Mouse (Mus musculus) retina, postnatal 1 day (tissue): ENCODE results near the gene Dmrta2.

Source experiments
- DNase-seq: peaks from one replicate; pipeline ENCODE4 v3.0.0-alpha.2; 2012

The Dmrta2 gene

DNA sequence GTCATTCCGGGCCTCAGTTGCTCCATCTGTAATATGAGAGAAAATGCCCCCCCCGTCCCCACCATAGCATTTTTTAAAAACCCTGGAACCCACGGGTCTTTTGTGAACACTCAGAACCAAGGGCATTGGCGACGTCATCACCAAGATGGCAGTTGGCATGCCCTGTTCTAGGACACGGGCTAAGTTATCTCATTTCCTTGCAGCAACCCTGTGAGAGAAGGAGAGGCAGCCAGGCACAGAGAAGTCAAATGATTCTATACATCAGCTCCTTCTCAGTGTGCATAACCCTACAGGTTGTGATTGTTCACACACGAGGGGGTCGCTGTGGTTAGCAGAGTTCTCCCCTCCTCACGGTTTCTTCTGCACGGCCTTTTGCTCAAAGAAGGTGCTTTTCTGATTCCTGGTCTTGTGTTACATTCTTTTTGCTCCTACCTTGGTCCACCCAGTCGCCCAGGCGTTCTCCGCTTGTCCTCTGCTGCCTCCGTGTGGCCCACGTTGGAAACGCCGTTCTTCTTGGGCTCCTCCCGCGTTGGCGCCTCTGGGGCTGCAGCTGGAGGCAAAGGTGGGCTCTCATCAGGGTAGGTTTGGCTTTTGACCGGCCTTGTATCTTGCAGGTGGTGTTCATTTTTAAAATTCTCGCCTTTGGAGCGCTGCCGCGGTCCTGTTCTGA lies 44.2 kb downstream of the Dmrta2 start:
- DNase-seq = peak; percentile 81

DNA sequence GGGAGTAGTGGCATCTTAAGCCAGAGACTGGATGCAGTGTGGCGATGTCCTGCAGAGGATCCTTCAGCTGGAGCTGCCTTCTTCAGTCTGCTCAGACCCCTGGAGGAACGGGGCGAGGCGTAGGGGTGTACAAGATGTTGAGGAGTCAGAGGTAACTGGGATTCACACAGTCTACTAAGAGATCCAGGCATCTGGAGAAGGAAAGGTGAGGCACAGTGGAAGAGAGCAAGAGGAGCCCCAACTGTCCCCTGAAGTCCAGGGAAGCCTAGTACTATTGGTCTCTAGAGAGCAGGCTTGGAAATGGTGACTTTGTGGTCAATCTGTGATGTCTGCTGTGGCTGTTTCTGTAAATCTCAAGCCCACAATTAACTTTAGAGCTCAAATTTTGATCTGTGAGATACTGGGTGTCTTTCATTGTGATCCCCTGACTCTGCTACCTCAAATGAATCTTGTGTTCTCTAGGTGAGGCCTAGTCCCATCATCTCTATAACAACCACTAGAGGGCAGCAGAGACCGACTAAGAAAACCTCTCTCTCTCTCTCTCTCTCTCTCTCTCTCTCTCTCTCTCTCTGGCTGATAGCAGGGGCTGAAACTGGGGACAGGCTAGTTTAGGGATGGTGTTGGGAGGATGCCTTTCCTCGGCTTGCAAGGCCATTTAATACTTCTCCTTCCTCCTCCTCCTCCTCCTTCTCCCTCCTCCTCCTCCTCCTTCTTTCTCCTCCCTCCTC lies 50.8 kb downstream of the Dmrta2 start:
- peak; percentile 84 for DNase-seq

DNA sequence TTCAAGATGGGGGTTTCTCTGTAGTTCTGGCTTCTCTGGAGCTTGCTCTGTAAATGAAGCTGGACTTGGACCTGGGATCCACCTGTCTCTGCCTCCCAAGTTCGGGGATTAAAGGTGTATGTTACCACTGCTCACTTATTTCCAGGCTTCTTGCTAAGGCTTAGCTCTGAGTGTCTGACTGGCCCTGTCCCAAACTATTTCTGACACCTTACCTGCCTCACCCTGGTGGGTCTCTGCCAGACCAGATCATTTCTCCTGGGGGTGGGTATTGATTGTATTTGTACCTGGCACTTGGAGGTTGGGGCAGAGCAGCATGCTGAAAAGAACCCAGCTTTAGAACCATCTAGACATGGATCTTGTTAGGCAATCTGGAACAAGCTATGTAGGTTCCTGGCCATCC lies 51.6 kb downstream of the Dmrta2 start:
- no peak for DNase-seq
